Mouse (Mus musculus) liver, embryonic 14.5 days (tissue): ENCODE data around the gene Armc8.

ENCODE experiments used
- CTCF ChIP-seq: IDR thresholded peaks from 2 replicates; pipeline ENCODE4 v1.5.1; 2016; ENCODE audit warnings: antibody characterized with exemption, low read depth, control low read depth
- EP300 ChIP-seq: IDR thresholded peaks from 2 replicates; pipeline ENCODE4 v1.6.1; 2016; ENCODE audit warnings: antibody characterized with exemption, low read depth

DNA sequence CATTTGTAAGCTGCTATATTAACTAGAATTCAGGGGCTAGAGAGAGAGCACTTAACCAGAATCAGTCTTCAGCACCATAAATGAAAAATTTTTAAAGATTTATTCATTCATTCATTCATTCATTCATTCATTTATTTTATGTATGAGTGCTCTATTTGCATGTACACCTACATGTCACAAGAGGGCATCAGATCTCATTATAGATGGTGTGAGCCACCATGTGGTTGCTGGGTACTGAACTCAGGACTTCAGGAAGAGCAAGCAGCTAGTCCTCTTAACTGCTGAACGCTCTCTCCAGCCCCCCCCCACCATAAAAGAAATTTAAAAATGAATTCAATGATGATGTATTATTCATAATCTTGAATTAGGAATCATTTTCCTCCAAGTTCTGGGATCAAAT, 22.4 kb downstream of the Armc8 start:
- TF ChIP-seq EP300 (no peak), CTCF (no peak; the same call in 1 of the 2 replicates)
